Mouse (Mus musculus) megakaryocyte-erythroid progenitor cell, adult 5 weeks (primary cell): Measurements from ENCODE around the gene Vmn1r54. TPM values are rescaled to one million over a fixed set of nuclear protein-coding genes. Genes with fewer than 3 reads are reported as not detected.

ENCODE experiments used
- polyA plus RNA-seq: library from polyadenylated mRNA; stranded (reverse); fragments of >175 nt; gene quantifications from 2 replicates; pipeline ENCODE4 v1.2.3, GENCODE M21; 2012

The Vmn1r54 gene
- not detected in 2 replicates for polyA plus RNA-seq

GRCm38 (mm10) chr6:90246000-90246399, at the start of gene Vmn1r54:
TSS of gene Vmn1r54 (plus strand) at chr6:90246300.

GRCm38 (mm10) chr6:90202493-90202892, 43.6 kb upstream of the Vmn1r54 start, which contains the start of gene V1ra8:
TSS of gene V1ra8 (plus strand) at chr6:90202793.

GRCm38 (mm10) chr6:90224338-90224737, 21.8 kb upstream of the Vmn1r54 start, which contains the start of gene Vmn1r53:
TSS of gene Vmn1r53 (minus strand) at chr6:90224438.

GRCm38 (mm10) chr6:90300919-90301318, 54.8 kb downstream of the Vmn1r54 start, which contains the start of gene BC048671:
TSS of gene BC048671 (plus strand) at chr6:90301219.

Other genes with a start within 250 kb of the Vmn1r54 start
- gene Vmn1r47, start 230.2 kb upstream of the Vmn1r54 start, polyA plus RNA-seq = not detected in 2 replicates
- not detected in 2 replicates for gene Vmn1r48, start 209.5 kb upstream of the Vmn1r54 start, polyA plus RNA-seq
- gene Vmn1r49, start 167.8 kb upstream of the Vmn1r54 start, polyA plus RNA-seq = not detected in 2 replicates
- gene Vmn1r50, start 144.9 kb upstream of the Vmn1r54 start, polyA plus RNA-seq = not detected in 2 replicates
- gene Vmn1r51, start 123.7 kb upstream of the Vmn1r54 start, polyA plus RNA-seq = not detected in 2 replicates
- not detected in 2 replicates for gene Vmn1r52, start 71.5 kb upstream of the Vmn1r54 start, polyA plus RNA-seq
- gene V1ra8, start 43.5 kb upstream of the Vmn1r54 start, polyA plus RNA-seq = not detected in 2 replicates
- not detected in 2 replicates for gene Vmn1r53, start 21.9 kb upstream of the Vmn1r54 start, polyA plus RNA-seq
- not detected in 2 replicates for gene BC048671, start 54.9 kb downstream of the Vmn1r54 start, polyA plus RNA-seq
- gene Chst13, start 78.9 kb downstream of the Vmn1r54 start, polyA plus RNA-seq = 6.7 and 12.0 TPM in 2 replicates
- gene Uroc1, start 87.0 kb downstream of the Vmn1r54 start, polyA plus RNA-seq = not detected in 2 replicates
- 29.0 and 31.8 TPM in 2 replicates for gene Zxdc, start 123.2 kb downstream of the Vmn1r54 start, polyA plus RNA-seq
- gene Cfap100, start 182.5 kb downstream of the Vmn1r54 start, polyA plus RNA-seq = not detected in 2 replicates
- gene Klf15, start 216.3 kb downstream of the Vmn1r54 start, polyA plus RNA-seq = 0.03 TPM in 1 of 2 replicates, not detected in the other
- gene Aldh1l1, start 240.1 kb downstream of the Vmn1r54 start, polyA plus RNA-seq = 2.7 and 3.2 TPM in 2 replicates